Mouse (Mus musculus): Measurements from ENCODE around the gene Ctnnd1. TPM values are rescaled to one million over a fixed set of nuclear protein-coding genes. Genes with fewer than 3 reads are reported as not detected.
"Not testable (repeated sequence)": the region's sequence is repeated elsewhere in the genome, so short reads cannot be mapped to it uniquely, and the experiment has no call there.

The Ctnnd1 gene
- total and polyA plus RNA-seq, 3 experiments: 13.8 to 83.0 (median 29.8) TPM

DNA sequence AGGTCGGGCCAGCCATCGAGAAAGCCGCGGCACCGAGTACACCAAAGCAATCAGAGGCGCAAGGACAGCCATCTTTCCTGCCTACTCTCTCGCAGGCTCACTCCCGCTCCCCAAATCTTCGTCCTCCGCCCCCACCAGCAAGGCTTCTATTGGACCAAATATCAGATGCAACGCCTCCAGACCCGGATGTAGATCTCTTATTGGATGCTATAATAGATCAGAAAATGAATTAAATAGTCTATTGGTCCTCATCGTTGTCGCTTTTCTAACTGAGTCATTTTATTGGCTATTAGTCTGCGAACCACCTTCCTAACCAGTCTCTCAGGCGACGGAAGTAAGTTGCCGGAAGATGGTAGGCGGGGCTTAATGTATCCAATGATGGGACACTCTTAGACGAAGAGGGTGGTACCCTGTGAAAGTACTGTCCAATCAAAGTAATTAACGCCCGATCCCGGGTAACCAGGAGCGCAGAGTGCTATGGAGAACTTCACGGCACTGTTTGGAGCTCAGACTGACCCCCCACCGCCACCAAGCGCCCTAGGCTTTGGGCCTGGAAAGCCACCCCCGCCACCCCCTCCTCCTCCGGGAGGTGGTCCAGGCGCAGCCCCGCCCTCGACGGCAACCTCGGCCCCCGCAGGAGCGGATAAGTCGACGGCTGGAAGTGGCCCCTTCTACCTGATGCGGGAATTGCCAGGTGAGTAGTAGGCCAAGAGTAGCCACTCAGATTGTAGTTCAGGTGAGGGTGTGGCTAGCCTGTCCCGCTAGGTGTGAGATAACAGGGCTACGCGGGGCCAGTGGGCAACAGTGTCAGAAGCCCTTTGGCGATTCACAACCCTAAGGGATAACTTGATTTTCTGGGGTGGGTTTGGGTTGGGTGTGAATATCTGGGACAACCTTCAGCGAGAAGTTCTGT, 27.7 kb upstream of the Ctnnd1 start, which contains the start of the genes Gm28635 and Med19:
Gm28635 (minus strand) TSS at position 74 of the 913 bp plus-strand sequence.
Med19 (plus strand) TSS at position 435 of the 913 bp plus-strand sequence.
- ATAC-seq (ENCODE audit: extremely low read depth, insufficient number of reproducible peaks, low FRiP score, poor library complexity, severe bottlenecking): peak; percentile 95

DNA sequence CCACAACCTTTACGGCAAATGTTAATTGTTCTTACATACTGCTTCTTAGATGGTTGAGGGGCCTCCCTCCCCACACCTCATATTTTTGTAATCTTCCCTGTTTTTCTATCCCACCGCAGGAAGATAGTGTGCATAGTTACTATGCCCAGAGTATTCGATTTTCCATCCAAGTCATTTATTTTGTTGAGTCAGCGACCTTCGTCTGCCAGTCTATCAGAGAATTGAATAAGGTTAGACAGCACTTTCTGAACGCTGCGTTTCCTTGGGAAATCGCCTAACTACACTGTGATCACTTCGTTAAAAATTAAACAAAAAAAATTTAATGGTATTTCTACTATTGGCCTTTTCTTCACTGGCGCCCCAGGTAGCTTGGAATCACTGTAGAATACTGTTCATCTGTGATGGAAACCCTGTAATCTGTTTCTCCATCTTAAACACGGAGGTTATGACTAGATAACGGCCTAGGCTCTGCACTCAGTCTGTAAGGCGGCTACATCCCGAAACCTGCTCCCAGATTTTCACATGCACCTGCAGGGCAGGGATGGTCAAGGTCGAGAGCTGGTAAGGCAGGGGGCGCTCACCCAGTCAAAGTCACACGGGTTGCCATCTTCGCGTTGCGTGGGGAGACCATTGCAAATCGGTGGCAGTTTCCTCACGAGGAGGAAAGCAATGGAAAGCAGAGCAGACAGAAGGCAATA, 26.9 kb upstream of the Ctnnd1 start:
- Histone ChIP-seq H3K4me3 (ENCODE audit: low read depth, low read length) (peak overlapping the region; percentile 98), H3K27me3 (ENCODE audit: insufficient read depth, low read length) (no peaks in the 10 kb centered on the region), H3K4me1 (ENCODE audit: insufficient read depth, low read depth, low read length) (peaks cover 33% of the 10 kb centered on the region), H3K9me3 (replicated peaks) (no peaks in the 10 kb centered on the region), H3K36me3 (replicated peaks) (peaks cover 57% of the 10 kb centered on the region)
- no peak for DNase-seq (ENCODE audit: low spot score)
- TF ChIP-seq POLR2AphosphoS5 (IDR thresholded peaks at IDR 0.05; ENCODE audit: insufficient replicate concordance, low read depth, low read length) (no peak), GATA1 (IDR thresholded peaks at IDR 0.05; ENCODE audit: borderline replicate concordance, low read length) (no peak), TAL1 (conservative IDR thresholded peaks at IDR 0.05; ENCODE audit: low read depth, low read length) (no peak), GATA2 (IDR thresholded peaks at IDR 0.05; ENCODE audit: borderline replicate concordance, low read depth, low read length) (no peak), CTCF (IDR thresholded peaks at IDR 0.05; ENCODE audit: low read depth, low read length) (no peak)
- ATAC-seq (ENCODE audit: extremely low read depth, insufficient number of reproducible peaks, low FRiP score, poor library complexity, severe bottlenecking): peak; percentile 6; the same call in 1 of the 2 replicates

More for the DNA sequence above, 27.7 kb upstream of the Ctnnd1 start, which contains the start of the genes Gm28635 and Med19:
- DNase-seq (ENCODE audit: low spot score): peak; percentile 90
- TF ChIP-seq POLR2AphosphoS5 (IDR thresholded peaks at IDR 0.05; ENCODE audit: insufficient replicate concordance, low read depth, low read length) (no peak), GATA2 (IDR thresholded peaks at IDR 0.05; ENCODE audit: borderline replicate concordance, low read depth, low read length) (no peak), TAL1 (conservative IDR thresholded peaks at IDR 0.05; ENCODE audit: low read depth, low read length) (no peak), CTCF (IDR thresholded peaks at IDR 0.05; ENCODE audit: low read depth, low read length) (no peak), GATA1 (IDR thresholded peaks at IDR 0.05; ENCODE audit: borderline replicate concordance, low read length) (no peak)
- Histone ChIP-seq H3K27me3 (ENCODE audit: insufficient read depth, low read length) (no peaks in the 10 kb centered on the region), H3K36me3 (replicated peaks) (peaks cover 55% of the 10 kb centered on the region), H3K9me3 (replicated peaks) (no peaks in the 10 kb centered on the region), H3K4me3 (ENCODE audit: low read depth, low read length) (peak within 1 kb of the TSS; percentile 98), H3K4me1 (ENCODE audit: insufficient read depth, low read depth, low read length) (peaks cover 37% of the 10 kb centered on the region)

DNA sequence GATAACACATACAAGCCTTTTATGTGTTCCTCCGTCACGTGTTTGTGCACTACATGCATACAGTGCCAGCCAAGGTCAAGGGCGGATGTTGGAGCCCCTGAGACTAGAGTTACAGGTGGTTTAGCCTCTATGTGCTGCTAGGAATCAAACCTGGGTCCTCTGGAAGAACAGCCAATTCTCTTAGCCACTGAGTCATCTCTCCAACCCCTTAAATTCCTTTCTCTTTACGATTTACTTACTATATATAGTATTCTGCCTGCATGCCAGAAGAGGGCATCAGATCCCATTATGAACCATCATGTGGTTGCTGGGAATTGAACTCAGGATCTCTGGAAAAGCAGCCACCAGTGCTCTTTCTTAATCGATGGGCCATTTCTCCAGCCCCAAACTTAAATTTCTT, 21.0 kb upstream of the Ctnnd1 start:
- not testable (repeated sequence) for H3K9me3 ChIP-seq (replicated peaks); H3K4me3 ChIP-seq (ENCODE audit: low read depth, low read length); H3K27me3 ChIP-seq (ENCODE audit: insufficient read depth, low read length); ATAC-seq (ENCODE audit: extremely low read depth, insufficient number of reproducible peaks, low FRiP score, poor library complexity, severe bottlenecking); DNase-seq (ENCODE audit: low spot score)
- Histone ChIP-seq H3K36me3 (replicated peaks) (peaks cover 66% of the 10 kb centered on the region), H3K4me1 (ENCODE audit: insufficient read depth, low read depth, low read length) (peaks cover 34% of the 10 kb centered on the region)

DNA sequence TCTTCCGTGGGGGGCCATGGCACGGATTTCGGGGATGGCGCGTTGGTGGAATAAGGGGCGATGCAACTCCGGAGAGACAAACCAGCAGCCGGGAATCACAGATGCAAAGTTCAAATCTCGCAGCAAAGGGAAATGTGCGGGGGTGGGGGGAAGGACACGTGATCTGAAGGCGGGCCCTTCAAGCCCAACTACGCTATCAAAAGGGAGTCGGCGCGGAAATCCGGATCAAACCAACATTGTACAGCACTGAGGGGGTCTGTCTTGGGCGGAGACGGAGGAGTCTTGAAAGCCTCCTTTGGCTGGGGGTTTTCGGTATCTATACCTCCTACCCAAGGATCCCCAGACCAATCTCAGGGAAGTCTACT, 20.0 kb upstream of the Ctnnd1 start, which contains the start of gene Selenoh:
Selenoh (minus strand) TSS at position 202 of the 365 bp plus-strand sequence.
- DNase-seq (ENCODE audit: low spot score) (peak; percentile 81), ATAC-seq (ENCODE audit: extremely low read depth, insufficient number of reproducible peaks, low FRiP score, poor library complexity, severe bottlenecking) (peak; percentile 86)
- Histone ChIP-seq H3K4me3 (ENCODE audit: low read depth, low read length) (peak within 1 kb of the TSS; percentile 94), H3K27me3 (ENCODE audit: insufficient read depth, low read length) (no peaks in the 10 kb centered on the region), H3K9me3 (replicated peaks) (no peaks in the 10 kb centered on the region), H3K36me3 (replicated peaks) (peaks cover 60% of the 10 kb centered on the region), H3K4me1 (ENCODE audit: insufficient read depth, low read depth, low read length) (peaks cover 24% of the 10 kb centered on the region)
- TF ChIP-seq TAL1 (conservative IDR thresholded peaks at IDR 0.05; ENCODE audit: low read depth, low read length) (no peak), GATA1 (IDR thresholded peaks at IDR 0.05; ENCODE audit: borderline replicate concordance, low read length) (no peak), CTCF (IDR thresholded peaks at IDR 0.05; ENCODE audit: low read depth, low read length) (no peak), GATA2 (IDR thresholded peaks at IDR 0.05; ENCODE audit: borderline replicate concordance, low read depth, low read length) (no peak), POLR2AphosphoS5 (IDR thresholded peaks at IDR 0.05; ENCODE audit: insufficient replicate concordance, low read depth, low read length) (0 out of 2 replicates have a peak, but pooled peaks have one; percentile 45)

DNA sequence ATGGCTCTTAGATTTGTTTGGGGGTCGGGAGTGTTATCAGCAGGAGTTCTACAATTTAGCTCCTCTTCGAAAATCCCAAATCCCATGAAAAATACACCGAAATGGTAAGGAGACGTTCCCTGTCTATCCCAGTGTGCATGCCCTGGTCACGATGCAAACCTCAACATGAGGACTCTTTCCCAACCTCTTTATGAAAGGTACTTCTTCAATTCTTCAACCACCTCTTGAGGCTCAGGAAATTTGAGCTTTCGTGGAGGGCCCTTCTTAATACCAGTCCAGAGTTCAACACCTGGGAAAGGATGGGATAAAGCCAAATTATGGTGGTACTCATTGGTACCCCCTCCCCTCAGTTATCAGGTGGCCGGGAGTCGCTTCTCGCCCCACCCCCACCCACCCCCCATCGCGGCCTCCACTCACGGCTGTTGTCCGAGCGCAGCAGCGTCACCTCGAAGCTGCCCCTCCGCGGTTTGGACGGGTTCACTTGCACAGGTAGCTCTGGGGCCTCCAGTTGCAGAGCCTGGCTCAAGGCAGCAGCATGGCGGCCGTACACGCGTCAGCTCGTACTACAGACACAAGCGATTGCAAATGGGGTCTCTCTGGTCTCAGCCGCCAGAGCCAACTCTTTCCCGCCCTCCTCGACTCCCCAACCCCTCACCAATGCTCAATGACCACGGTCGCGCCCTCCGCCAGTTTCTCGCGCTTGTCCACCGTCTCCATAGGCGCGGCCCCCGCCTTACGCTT, 19.4 kb upstream of the Ctnnd1 start:
- peak; percentile 17 for DNase-seq (ENCODE audit: low spot score)
- H3K4me1 ChIP-seq (ENCODE audit: insufficient read depth, low read depth, low read length): peaks cover 24% of the 10 kb centered on the region
- TF ChIP-seq TAL1 (conservative IDR thresholded peaks at IDR 0.05; ENCODE audit: low read depth, low read length) (no peak), POLR2AphosphoS5 (IDR thresholded peaks at IDR 0.05; ENCODE audit: insufficient replicate concordance, low read depth, low read length) (no peak), CTCF (IDR thresholded peaks at IDR 0.05; ENCODE audit: low read depth, low read length) (no peak), GATA1 (IDR thresholded peaks at IDR 0.05; ENCODE audit: borderline replicate concordance, low read length) (no peak), GATA2 (IDR thresholded peaks at IDR 0.05; ENCODE audit: borderline replicate concordance, low read depth, low read length) (no peak)
- H3K9me3 ChIP-seq (replicated peaks): no peaks in the 10 kb centered on the region
- ATAC-seq (ENCODE audit: extremely low read depth, insufficient number of reproducible peaks, low FRiP score, poor library complexity, severe bottlenecking): 0 out of 2 replicates have a peak, but pooled peaks have one; percentile 4
- H3K36me3 ChIP-seq (replicated peaks): peaks cover 55% of the 10 kb centered on the region
- no peaks in the 10 kb centered on the region for H3K27me3 ChIP-seq (ENCODE audit: insufficient read depth, low read length)
- H3K4me3 ChIP-seq (ENCODE audit: low read depth, low read length): peak overlapping the region; percentile 94
